Mouse (Mus musculus): ENCODE measurements around the gene Atxn1. TPM values are rescaled to one million over a fixed set of nuclear protein-coding genes. Genes with fewer than 3 reads are reported as not detected.

Gene Atxn1
- polyA plus RNA-seq (2015; fragmentation: Nextera tagmentation; extraction: Ambion mirVana): 11.5 and 11.7 TPM in 2 replicates

GRCm38 (mm10) chr13:45964853-45965593 is at the start of gene Atxn1:
Gene Atxn1, minus strand, starts transcription at chr13:45965008.

GRCm38 (mm10) chr13:45507274-45508229 is 457.3 kb downstream of the Atxn1 start, which contains the start of gene Gmpr:
Gene Gmpr, plus strand, starts transcription at chr13:45507444.

